Mouse (Mus musculus): ENCODE data around the gene Slc18a3. TPM values are rescaled to one million over a fixed set of nuclear protein-coding genes. Genes with fewer than 3 reads are reported as not detected.

Gene Slc18a3
- polyA plus RNA-seq (2012; rRNA removed): not detected in 2 replicates

DNA sequence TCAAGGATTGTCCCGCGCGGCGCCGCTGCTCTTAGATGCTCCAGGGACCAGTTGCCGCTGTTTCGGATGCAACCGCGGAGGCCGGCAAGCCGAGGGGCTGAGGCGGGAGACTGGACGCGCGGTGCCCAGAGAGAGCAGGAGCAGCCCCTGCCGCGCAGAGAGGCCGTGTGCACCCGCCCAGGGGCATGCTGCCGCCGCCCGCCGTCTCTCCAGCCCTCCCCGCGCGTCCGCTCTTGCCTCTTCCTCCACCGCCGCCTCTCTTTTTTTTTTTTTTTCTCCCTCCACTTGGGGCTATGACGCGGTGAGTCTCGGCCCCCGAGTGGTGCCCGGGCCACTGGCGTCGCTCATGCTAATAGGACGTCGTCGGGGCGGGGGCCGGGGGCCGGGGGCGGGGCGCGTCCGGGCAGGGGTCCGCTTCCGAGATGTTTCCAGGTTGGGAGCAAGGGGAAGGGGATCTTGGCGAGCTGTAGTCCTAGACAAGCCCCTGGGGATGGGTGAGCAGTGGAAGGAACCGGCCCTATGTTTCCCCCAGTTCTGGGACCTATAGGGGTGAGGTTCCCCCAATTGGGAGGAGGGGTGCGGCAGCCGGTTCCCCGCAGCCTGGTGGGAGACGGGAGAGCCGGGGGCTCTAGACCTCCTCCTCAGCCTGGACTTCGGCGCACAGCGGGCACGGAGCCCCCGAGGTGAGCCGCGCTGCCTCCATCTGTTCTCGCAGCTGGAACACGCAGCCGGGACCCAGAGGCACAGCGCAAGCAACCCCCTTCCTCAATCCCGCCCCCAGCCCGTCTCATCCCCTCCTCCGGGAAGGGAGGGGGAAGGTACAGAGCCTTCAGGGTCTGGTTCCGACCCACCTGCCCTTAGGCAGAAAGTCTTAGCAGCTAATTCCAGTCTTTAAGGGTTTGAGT is at the start of gene Slc18a3:
TSS of gene Slc18a3 (minus strand) at position 250 of the 905 bp plus-strand sequence.
- H3K4me1 ChIP-seq (ENCODE audit: control insufficient read depth, insufficient read depth, insufficient read length): no peaks in the 10 kb centered on the region
- 3% methylated on average over 60 of the region's 70 CpGs for WGBS
- peaks cover 20% of the 10 kb centered on the region for H3K27me3 ChIP-seq (ENCODE audit: control insufficient read depth, insufficient read depth, low read length)
- no peak within 1 kb of the TSS for H3K4me3 ChIP-seq (ENCODE audit: extremely low read depth, insufficient read depth, insufficient read length)
- no peaks in the 10 kb centered on the region for H3K36me3 ChIP-seq (ENCODE audit: control insufficient read depth, insufficient read depth, low read length)
- no peak for TF ChIP-seq CTCF (IDR thresholded peaks at IDR 0.05; ENCODE audit: extremely low read depth, insufficient read depth, insufficient read length, insufficient replicate concordance)
- no peak for TF ChIP-seq POLR2A (IDR thresholded peaks at IDR 0.05; ENCODE audit: low read depth, low read length)
- no peak for DNase-seq (ENCODE audit: low read depth in 1 of 2, low spot score in 2 of 2)
- H3K27ac ChIP-seq (ENCODE audit: insufficient read depth, low read length): no peak within 1 kb of the TSS

DNA sequence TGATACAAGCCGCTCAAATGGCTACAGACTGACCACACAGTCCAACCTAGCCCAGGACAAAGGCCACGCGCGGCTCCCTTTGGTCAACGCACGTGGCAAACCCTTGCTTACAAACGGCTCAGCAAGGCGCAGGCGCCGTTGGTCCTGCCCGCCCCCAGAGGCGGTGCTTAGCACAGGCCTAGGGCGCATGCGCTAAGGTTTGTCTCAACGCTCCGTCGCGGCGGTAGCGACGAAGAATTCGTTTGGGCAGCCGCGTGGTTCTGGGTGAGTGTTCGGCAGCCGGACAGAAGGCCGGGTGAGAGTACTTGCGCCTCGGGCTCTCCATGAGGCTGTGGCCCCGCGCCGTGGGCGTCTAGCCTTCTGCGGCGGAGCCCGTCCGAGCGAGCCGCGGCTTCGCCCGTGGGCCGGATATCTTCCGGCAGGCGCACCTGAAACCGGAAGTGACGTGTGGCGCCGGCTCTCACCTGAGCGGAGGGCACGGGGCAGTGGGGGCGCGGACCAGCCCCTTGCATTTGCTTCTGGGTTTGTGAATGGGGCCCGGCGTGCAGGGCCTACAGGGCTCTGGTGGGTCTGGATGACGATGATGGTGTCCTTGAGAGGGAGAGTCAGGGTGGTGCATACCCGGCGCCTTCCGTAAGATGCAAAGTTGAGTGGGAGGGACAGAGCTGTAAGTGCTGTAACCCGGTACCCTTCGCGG is 48.8 kb upstream of the Slc18a3 start, which contains the start of gene Ercc6:
TSS of gene Ercc6 (plus strand) at position 186 of the 697 bp plus-strand sequence.
- H3K4me3 ChIP-seq (ENCODE audit: extremely low read depth, insufficient read depth, insufficient read length): peak within 1 kb of the TSS; percentile 92
- H3K27me3 ChIP-seq (ENCODE audit: control insufficient read depth, insufficient read depth, low read length): no peaks in the 10 kb centered on the region
- peak within 1 kb of the TSS; percentile 89 for H3K27ac ChIP-seq (ENCODE audit: insufficient read depth, low read length)
- H3K36me3 ChIP-seq (ENCODE audit: control insufficient read depth, insufficient read depth, low read length): peaks cover 5% of the 10 kb centered on the region
- TF ChIP-seq CTCF (IDR thresholded peaks at IDR 0.05; ENCODE audit: extremely low read depth, insufficient read depth, insufficient read length, insufficient replicate concordance) (no peak), POLR2A (IDR thresholded peaks at IDR 0.05; ENCODE audit: low read depth, low read length) (peak; percentile 29)
- no peaks in the 10 kb centered on the region; the same call in 1 of the 2 replicates for H3K4me1 ChIP-seq (ENCODE audit: control insufficient read depth, insufficient read depth, insufficient read length)
- peak; percentile 85 to 91 for DNase-seq (ENCODE audit: low read depth in 1 of 2, low spot score in 2 of 2)
- WGBS: under 1% methylated on average over 62 of the region's 62 CpGs

DNA sequence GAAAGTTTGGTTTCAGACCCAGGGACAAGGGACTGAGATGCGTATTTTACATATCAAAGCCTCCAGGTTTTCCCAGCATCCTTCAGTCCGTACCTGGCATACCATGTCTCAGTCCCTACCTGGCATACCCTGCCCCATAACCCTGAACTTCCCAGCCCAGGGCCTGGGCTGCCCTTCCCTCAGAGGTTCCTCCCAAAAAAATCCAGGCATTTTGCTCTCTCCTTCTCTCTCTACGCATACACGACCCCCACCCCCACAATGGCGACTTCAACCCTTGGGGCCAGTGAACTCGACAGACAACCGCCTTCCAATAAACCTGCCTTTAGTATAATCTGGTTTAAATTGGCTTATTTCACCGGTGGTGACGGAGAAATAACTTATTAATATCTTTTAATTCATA is 48.3 kb upstream of the Slc18a3 start:
- no peak overlapping the region for H3K27ac ChIP-seq (ENCODE audit: insufficient read depth, low read length)
- no peaks in the 10 kb centered on the region for H3K27me3 ChIP-seq (ENCODE audit: control insufficient read depth, insufficient read depth, low read length)
- no peak for TF ChIP-seq CTCF (IDR thresholded peaks at IDR 0.05; ENCODE audit: extremely low read depth, insufficient read depth, insufficient read length, insufficient replicate concordance)
- TF ChIP-seq POLR2A (IDR thresholded peaks at IDR 0.05; ENCODE audit: low read depth, low read length): no peak
- peak in 1 of 2 experiments; percentile 10 for DNase-seq (ENCODE audit: low read depth in 1 of 2, low spot score in 2 of 2)
- no peaks in the 10 kb centered on the region; the same call in 1 of the 2 replicates for H3K4me1 ChIP-seq (ENCODE audit: control insufficient read depth, insufficient read depth, insufficient read length)
- peak overlapping the region; percentile 92; the same call in 1 of the 2 replicates for H3K4me3 ChIP-seq (ENCODE audit: extremely low read depth, insufficient read depth, insufficient read length)
- 46% methylated on average over 9 of the region's 9 CpGs for WGBS
- peaks cover 5% of the 10 kb centered on the region for H3K36me3 ChIP-seq (ENCODE audit: control insufficient read depth, insufficient read depth, low read length)

DNA sequence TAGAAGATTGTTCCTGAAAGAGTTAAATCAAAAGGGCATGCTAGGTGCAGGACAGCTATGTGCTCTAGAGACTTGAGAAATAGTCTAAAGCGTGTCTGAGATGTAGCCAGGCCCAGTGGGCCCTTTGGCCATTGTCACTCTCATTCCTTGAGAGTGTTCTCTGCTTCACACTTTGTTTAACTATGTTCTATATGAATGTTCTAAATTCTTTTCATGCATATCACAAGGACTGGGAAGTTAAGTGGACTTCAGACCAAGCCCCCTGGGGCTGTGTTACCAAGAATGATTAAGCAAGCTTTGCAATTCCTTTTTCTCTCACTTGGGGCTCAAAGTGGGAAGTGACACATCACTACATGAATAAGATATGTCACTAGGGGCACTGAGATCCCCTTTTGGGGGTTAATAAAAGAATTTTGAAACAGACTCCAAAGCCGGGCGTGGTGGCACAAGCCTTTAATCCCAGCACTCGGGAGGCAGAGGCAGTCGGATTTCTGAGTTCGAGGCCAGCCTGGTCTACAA is 44.9 kb upstream of the Slc18a3 start:
- TF ChIP-seq POLR2A (IDR thresholded peaks at IDR 0.05; ENCODE audit: low read depth, low read length) (no peak), CTCF (IDR thresholded peaks at IDR 0.05; ENCODE audit: extremely low read depth, insufficient read depth, insufficient read length, insufficient replicate concordance) (no peak)
- H3K4me1 ChIP-seq (ENCODE audit: control insufficient read depth, insufficient read depth, insufficient read length): no peaks in the 10 kb centered on the region; the same call in 1 of the 2 replicates
- no peaks in the 10 kb centered on the region for H3K36me3 ChIP-seq (ENCODE audit: control insufficient read depth, insufficient read depth, low read length)
- no peak overlapping the region for H3K4me3 ChIP-seq (ENCODE audit: extremely low read depth, insufficient read depth, insufficient read length)
- H3K27ac ChIP-seq (ENCODE audit: insufficient read depth, low read length): no peak overlapping the region
- no peaks in the 10 kb centered on the region for H3K27me3 ChIP-seq (ENCODE audit: control insufficient read depth, insufficient read depth, low read length)
- DNase-seq (ENCODE audit: low read depth in 1 of 2, low spot score in 2 of 2): no peak
- 83% methylated on average over 6 of the region's 6 CpGs for WGBS

DNA sequence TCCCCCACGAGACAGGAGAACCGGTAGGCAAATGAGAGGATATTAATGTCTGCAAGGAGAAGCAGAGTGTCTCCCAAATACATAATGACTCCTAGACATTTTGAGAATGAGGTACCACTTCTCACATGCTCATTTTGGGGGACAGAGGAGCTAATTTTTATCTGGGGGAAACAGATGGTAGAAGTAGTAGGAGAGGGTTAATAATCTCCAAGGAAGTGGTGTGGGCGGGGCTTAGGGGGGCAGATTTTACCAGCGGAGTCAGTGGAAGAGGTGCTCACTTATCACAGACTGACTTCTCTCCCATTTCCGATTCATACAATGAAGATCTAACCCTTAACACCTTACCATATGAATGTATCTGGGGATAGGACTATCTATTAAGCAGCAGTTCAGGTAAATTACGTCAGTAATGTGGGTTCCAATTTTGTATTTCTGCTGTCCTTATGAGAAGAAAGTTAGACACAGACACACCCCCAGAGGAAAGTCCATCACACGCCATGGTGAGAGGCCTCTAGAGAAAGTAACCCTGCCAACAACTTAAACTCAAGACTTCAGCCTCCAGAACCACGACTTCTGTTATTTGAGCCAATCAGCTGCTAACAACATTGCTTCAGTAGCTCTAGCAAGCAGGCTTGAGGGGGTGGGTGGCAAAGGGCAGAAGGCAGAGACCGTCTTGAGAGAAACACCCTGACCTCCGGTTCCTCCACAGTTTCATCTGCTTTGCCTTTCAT is 43.6 kb upstream of the Slc18a3 start:
- WGBS: 46% methylated on average over 10 of the region's 10 CpGs
- H3K36me3 ChIP-seq (ENCODE audit: control insufficient read depth, insufficient read depth, low read length): no peaks in the 10 kb centered on the region
- DNase-seq (ENCODE audit: low read depth in 1 of 2, low spot score in 2 of 2): no peak
- TF ChIP-seq CTCF (IDR thresholded peaks at IDR 0.05; ENCODE audit: extremely low read depth, insufficient read depth, insufficient read length, insufficient replicate concordance) (no peak), POLR2A (IDR thresholded peaks at IDR 0.05; ENCODE audit: low read depth, low read length) (no peak)
- no peak overlapping the region for H3K27ac ChIP-seq (ENCODE audit: insufficient read depth, low read length)
- no peaks in the 10 kb centered on the region; the same call in 1 of the 2 replicates for H3K4me1 ChIP-seq (ENCODE audit: control insufficient read depth, insufficient read depth, insufficient read length)
- H3K27me3 ChIP-seq (ENCODE audit: control insufficient read depth, insufficient read depth, low read length): no peaks in the 10 kb centered on the region
- H3K4me3 ChIP-seq (ENCODE audit: extremely low read depth, insufficient read depth, insufficient read length): no peak overlapping the region

DNA sequence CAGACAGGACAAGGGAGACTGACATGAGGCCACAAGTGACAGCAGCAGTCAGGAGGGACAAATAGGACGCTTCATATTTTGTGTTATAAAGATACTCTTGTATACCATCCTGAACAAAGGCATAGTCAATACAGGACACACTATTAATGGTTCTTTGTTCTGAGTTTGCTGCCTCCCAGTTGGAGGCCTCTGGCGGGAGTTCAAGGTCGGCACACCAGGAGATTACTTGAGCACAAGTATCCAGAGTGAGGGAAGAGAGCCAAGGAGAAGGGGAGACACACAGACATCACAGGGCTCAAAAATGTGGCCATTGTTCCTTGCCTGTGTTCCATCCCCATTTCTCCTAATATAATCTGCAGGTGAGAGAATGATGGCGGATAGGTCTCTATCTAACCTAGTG is 42.6 kb upstream of the Slc18a3 start:
- H3K36me3 ChIP-seq (ENCODE audit: control insufficient read depth, insufficient read depth, low read length): no peaks in the 10 kb centered on the region
- TF ChIP-seq CTCF (IDR thresholded peaks at IDR 0.05; ENCODE audit: extremely low read depth, insufficient read depth, insufficient read length, insufficient replicate concordance) (no peak), POLR2A (IDR thresholded peaks at IDR 0.05; ENCODE audit: low read depth, low read length) (no peak)
- no peak overlapping the region for H3K27ac ChIP-seq (ENCODE audit: insufficient read depth, low read length)
- no peak for DNase-seq (ENCODE audit: low read depth in 1 of 2, low spot score in 2 of 2)
- WGBS: 90% methylated on average over 4 of the region's 4 CpGs
- H3K4me3 ChIP-seq (ENCODE audit: extremely low read depth, insufficient read depth, insufficient read length): no peak overlapping the region
- H3K27me3 ChIP-seq (ENCODE audit: control insufficient read depth, insufficient read depth, low read length): no peaks in the 10 kb centered on the region
- H3K4me1 ChIP-seq (ENCODE audit: control insufficient read depth, insufficient read depth, insufficient read length): no peaks in the 10 kb centered on the region
